Mouse (Mus musculus): ENCODE measurements around the gene Pycr1. TPM values are rescaled to one million over a fixed set of nuclear protein-coding genes. Genes with fewer than 3 reads are reported as not detected.

Pycr1 gene
- polyA plus RNA-seq (2015; fragmentation: Nextera tagmentation; extraction: Ambion mirVana) = 34.9 and 36.5 TPM in 2 replicates

DNA sequence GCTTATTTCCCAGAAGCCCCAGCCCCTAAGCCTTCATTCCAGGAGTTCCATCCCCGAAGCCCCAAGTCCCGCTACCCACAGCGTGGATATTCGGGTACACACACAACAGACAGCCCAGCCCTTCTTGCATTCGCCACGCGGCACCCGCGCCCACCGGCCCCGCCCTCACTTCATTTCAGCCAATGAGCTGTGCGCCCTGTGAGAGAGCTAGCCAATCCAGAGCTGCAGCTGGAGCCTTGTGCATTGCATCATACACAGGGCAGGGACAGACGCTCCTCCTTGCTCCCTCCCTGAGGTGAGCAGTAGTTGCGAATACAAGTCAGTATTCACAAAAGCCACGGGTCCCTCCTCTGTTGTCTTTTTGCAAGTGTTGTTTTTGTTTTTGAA lies at the start of gene Pycr1:
Pycr1 (minus strand) TSS at position 169 of the 387 bp plus-strand sequence.
- peak within 1 kb of the TSS; percentile 47; the same call in 1 of the 2 replicates for H3K27ac ChIP-seq (ENCODE audit: low read length)
- 1% methylated on average over 15 of the region's 15 CpGs for WGBS
- peaks cover 17% of the 10 kb centered on the region for H3K4me1 ChIP-seq (replicated peaks; ENCODE audit: control insufficient read depth, insufficient read depth, low read length)
- peak; percentile 100 for ATAC-seq
- H3K4me3 ChIP-seq (replicated peaks; ENCODE audit: low read length) = peak within 1 kb of the TSS; percentile 62
- peak within 1 kb of the TSS; percentile 98 for H3K4me2 ChIP-seq (ENCODE audit: low read length)
- peak within 1 kb of the TSS; percentile 79 for H3K9ac ChIP-seq (replicated peaks; ENCODE audit: low read depth, low read length)
- no peaks in the 10 kb centered on the region for H3K36me3 ChIP-seq (ENCODE audit: control insufficient read depth, insufficient read depth)
- H3K9me3 ChIP-seq (ENCODE audit: control insufficient read depth, low read length) = no peaks in the 10 kb centered on the region
- H3K27me3 ChIP-seq (replicated peaks; ENCODE audit: control insufficient read depth, insufficient read depth, low read length) = no peaks in the 10 kb centered on the region

DNA sequence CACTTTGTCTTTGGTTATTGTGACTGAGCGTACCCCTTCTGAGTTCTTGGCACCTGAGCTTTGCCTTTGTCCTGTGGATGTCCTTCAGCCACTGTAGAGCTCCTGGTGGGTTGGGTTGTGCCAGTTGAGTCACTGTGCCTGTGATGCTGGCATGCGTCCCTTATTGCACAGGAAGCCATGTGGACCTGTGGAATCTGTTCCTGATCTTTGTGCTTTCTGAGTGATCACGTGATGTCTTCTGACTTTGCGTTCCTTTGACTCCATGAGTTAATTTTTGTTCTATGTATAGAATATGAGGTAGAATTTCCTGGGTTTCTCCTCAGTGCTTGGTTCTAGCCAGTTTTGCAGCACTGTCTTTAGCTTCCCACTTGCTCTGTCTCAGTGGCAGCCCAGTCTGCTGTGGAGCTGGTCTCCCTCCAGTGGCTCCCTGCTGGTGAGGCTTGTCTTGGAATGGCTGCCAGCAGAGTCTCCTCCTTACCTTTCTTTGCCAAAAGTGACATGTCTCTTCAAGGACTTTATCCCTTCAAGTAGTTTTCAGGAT lies 49.0 kb upstream of the Pycr1 start:
- peaks cover 11% of the 10 kb centered on the region; the same call in 1 of the 2 replicates for H3K36me3 ChIP-seq (ENCODE audit: control insufficient read depth, insufficient read depth)

DNA sequence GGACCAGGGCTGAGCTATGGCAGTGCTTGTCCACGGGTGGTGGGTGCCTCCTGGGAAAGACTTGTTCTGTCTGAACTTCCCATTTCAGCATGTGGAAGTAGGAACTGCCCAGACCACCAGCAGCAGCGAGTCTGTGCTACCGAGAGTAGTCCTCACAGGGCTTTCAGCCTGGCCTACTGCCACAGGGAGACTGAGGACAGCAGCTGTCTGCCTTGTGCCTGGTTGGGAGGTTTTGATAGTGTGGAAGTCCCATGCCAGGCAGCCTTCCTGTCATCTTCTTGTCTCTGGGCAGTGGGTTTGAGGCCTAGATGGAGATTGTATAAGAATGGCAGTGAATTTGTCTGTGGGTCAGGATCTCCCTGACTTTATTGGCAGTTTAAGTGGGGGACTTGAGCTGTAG lies 45.8 kb upstream of the Pycr1 start:
- no peak overlapping the region for H3K4me2 ChIP-seq (ENCODE audit: low read length)
- peaks cover 11% of the 10 kb centered on the region; the same call in 1 of the 2 replicates for H3K36me3 ChIP-seq (ENCODE audit: control insufficient read depth, insufficient read depth)
- no peak for ATAC-seq
- no peak overlapping the region for H3K9ac ChIP-seq (replicated peaks; ENCODE audit: low read depth, low read length)
- no peaks in the 10 kb centered on the region for H3K27me3 ChIP-seq (replicated peaks; ENCODE audit: control insufficient read depth, insufficient read depth, low read length)
- H3K4me1 ChIP-seq (replicated peaks; ENCODE audit: control insufficient read depth, insufficient read depth, low read length) = no peaks in the 10 kb centered on the region
- no peak overlapping the region for H3K4me3 ChIP-seq (replicated peaks; ENCODE audit: low read length)
- no peaks in the 10 kb centered on the region for H3K9me3 ChIP-seq (ENCODE audit: control insufficient read depth, low read length)
- no peak overlapping the region for H3K27ac ChIP-seq (ENCODE audit: low read length)
- 91% methylated on average over 3 of the region's 3 CpGs for WGBS

More for the DNA sequence above, 49.0 kb upstream of the Pycr1 start:
- Histone ChIP-seq H3K9ac (replicated peaks; ENCODE audit: low read depth, low read length) (no peak overlapping the region), H3K27ac (ENCODE audit: low read length) (no peak overlapping the region), H3K4me3 (replicated peaks; ENCODE audit: low read length) (no peak overlapping the region), H3K9me3 (ENCODE audit: control insufficient read depth, low read length) (no peaks in the 10 kb centered on the region), H3K4me2 (ENCODE audit: low read length) (no peak overlapping the region), H3K4me1 (replicated peaks; ENCODE audit: control insufficient read depth, insufficient read depth, low read length) (no peaks in the 10 kb centered on the region), H3K27me3 (replicated peaks; ENCODE audit: control insufficient read depth, insufficient read depth, low read length) (no peaks in the 10 kb centered on the region)
- 94% methylated on average over 4 of the region's 4 CpGs for WGBS
- no peak for ATAC-seq

DNA sequence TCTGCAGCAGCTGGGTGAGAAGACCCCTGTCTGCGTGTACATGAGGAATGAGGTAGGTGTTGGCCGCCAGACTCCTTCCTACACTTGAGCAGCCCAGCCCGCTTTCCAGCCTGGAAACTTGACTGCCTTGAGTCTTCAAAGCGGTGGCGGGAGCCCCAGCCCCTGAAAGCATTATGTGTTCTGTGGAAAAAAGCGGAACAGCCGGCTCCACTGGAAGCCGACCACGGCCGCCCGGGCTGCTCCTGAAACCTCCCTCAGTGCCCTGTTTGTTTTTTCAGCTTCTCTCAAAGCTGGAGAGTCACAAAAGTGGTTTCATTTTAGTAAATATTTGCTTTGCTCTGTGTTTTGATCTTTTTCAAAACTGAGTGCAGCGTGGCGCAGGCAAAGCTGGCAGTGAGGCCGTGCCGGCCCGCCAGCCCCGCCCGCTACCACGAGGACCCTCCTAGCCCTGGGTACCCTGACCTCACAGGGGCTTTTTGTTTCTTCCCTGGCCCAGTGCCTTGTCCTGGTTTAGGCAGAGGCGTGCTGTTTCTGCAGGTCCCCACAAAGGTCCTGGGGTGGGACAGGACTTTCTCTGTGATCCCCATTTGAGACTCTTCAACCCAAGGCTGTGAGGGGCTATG lies 43.2 kb upstream of the Pycr1 start:
- no peak for ATAC-seq
- no peak overlapping the region for H3K27ac ChIP-seq (ENCODE audit: low read length)

DNA sequence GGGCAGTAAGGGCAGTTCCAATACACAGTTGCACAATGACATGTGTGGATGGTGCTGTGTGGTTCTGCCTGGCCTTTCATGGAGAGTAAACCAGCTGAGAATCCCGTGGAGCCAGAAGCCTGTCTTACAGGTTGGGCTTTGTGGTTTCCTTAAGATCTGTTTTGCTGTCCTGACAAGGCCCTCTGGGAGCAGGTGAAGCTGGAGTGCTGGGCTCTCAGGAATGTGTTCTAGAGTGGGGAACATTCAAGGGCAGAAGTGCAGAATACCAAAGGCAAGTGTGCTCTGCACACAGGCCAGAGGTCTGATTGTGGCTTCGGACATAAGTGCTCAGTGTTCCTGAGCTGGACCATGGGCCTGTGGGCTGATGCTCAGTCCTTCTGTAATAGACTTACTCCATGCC lies 41.1 kb upstream of the Pycr1 start:
- no peak overlapping the region for H3K4me2 ChIP-seq (ENCODE audit: low read length)
- no peaks in the 10 kb centered on the region for H3K4me1 ChIP-seq (replicated peaks; ENCODE audit: control insufficient read depth, insufficient read depth, low read length)
- H3K9ac ChIP-seq (replicated peaks; ENCODE audit: low read depth, low read length) = no peak overlapping the region
- no peaks in the 10 kb centered on the region for H3K27me3 ChIP-seq (replicated peaks; ENCODE audit: control insufficient read depth, insufficient read depth, low read length)
- ATAC-seq = no peak
- H3K9me3 ChIP-seq (ENCODE audit: control insufficient read depth, low read length) = no peaks in the 10 kb centered on the region
- H3K36me3 ChIP-seq (ENCODE audit: control insufficient read depth, insufficient read depth) = peaks cover 19% of the 10 kb centered on the region; the same call in 1 of the 2 replicates
- H3K4me3 ChIP-seq (replicated peaks; ENCODE audit: low read length) = no peak overlapping the region
- no peak overlapping the region for H3K27ac ChIP-seq (ENCODE audit: low read length)
- WGBS = 85% methylated on average over 2 of the region's 2 CpGs

More for the DNA sequence above, 43.2 kb upstream of the Pycr1 start:
- Histone ChIP-seq H3K27me3 (replicated peaks; ENCODE audit: control insufficient read depth, insufficient read depth, low read length) (no peaks in the 10 kb centered on the region), H3K4me3 (replicated peaks; ENCODE audit: low read length) (no peak overlapping the region), H3K9me3 (ENCODE audit: control insufficient read depth, low read length) (no peaks in the 10 kb centered on the region), H3K36me3 (ENCODE audit: control insufficient read depth, insufficient read depth) (peaks cover 16% of the 10 kb centered on the region; the same call in 1 of the 2 replicates), H3K4me1 (replicated peaks; ENCODE audit: control insufficient read depth, insufficient read depth, low read length) (no peaks in the 10 kb centered on the region), H3K4me2 (ENCODE audit: low read length) (no peak overlapping the region), H3K9ac (replicated peaks; ENCODE audit: low read depth, low read length) (no peak overlapping the region)
- WGBS = 74% methylated on average over 20 of the region's 20 CpGs

DNA sequence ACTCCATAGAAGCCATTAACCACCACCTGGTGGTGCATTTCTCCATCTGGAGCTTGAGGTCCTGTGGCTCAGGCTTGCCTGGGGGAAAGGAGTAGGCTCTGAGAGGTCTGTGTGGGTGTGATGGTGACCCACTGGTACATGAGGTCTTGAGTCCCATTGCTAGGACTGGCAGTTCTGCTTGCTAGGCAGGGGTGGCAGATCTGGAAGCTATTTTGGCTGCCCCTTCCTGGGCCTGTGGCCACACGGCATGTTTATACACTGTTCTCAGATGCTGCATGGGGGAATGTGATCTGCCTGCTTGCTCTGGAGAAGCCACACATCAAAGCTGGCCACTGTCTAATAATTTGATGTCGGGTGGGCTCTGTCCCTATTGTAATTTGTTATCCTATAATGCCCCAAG lies 40.5 kb upstream of the Pycr1 start:
- Histone ChIP-seq H3K9ac (replicated peaks; ENCODE audit: low read depth, low read length) (no peak overlapping the region; the same call in 1 of the 2 replicates), H3K4me2 (ENCODE audit: low read length) (no peak overlapping the region), H3K4me1 (replicated peaks; ENCODE audit: control insufficient read depth, insufficient read depth, low read length) (no peaks in the 10 kb centered on the region), H3K9me3 (ENCODE audit: control insufficient read depth, low read length) (no peaks in the 10 kb centered on the region), H3K36me3 (ENCODE audit: control insufficient read depth, insufficient read depth) (peaks cover 16% of the 10 kb centered on the region; the same call in 1 of the 2 replicates), H3K27me3 (replicated peaks; ENCODE audit: control insufficient read depth, insufficient read depth, low read length) (no peaks in the 10 kb centered on the region), H3K4me3 (replicated peaks; ENCODE audit: low read length) (no peak overlapping the region), H3K27ac (ENCODE audit: low read length) (no peak overlapping the region)
- ATAC-seq = no peak
- 91% methylated on average over 2 of the region's 2 CpGs for WGBS

DNA sequence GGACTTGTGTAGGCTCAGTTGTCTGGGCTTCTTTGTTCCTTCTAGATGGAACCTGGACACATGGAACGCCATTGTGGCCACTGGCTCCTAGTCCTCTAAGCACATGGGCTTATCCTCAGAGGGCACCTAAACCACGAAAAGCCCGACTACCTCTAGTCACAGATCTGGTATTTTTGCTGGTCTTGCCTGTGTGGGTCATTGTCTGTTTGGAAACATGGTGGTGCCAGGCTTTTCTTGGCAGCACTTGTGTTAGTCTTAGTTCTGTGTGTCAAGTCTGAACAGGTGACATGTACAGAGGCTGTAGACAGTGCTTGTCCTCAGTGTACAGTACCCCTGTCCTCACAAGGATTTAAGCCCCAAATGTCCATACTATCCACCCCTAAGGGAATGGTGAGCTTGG lies 40.0 kb upstream of the Pycr1 start:
- no peak overlapping the region; the same call in 1 of the 2 replicates for H3K9ac ChIP-seq (replicated peaks; ENCODE audit: low read depth, low read length)
- H3K4me2 ChIP-seq (ENCODE audit: low read length) = no peak overlapping the region
- no peaks in the 10 kb centered on the region for H3K27me3 ChIP-seq (replicated peaks; ENCODE audit: control insufficient read depth, insufficient read depth, low read length)
- H3K27ac ChIP-seq (ENCODE audit: low read length) = no peak overlapping the region
- H3K9me3 ChIP-seq (ENCODE audit: control insufficient read depth, low read length) = no peaks in the 10 kb centered on the region
- ATAC-seq = no peak
- H3K4me1 ChIP-seq (replicated peaks; ENCODE audit: control insufficient read depth, insufficient read depth, low read length) = no peaks in the 10 kb centered on the region
- peaks cover 13% of the 10 kb centered on the region; the same call in 1 of the 2 replicates for H3K36me3 ChIP-seq (ENCODE audit: control insufficient read depth, insufficient read depth)
- H3K4me3 ChIP-seq (replicated peaks; ENCODE audit: low read length) = no peak overlapping the region
- 90% methylated on average over 3 of the region's 3 CpGs for WGBS

DNA sequence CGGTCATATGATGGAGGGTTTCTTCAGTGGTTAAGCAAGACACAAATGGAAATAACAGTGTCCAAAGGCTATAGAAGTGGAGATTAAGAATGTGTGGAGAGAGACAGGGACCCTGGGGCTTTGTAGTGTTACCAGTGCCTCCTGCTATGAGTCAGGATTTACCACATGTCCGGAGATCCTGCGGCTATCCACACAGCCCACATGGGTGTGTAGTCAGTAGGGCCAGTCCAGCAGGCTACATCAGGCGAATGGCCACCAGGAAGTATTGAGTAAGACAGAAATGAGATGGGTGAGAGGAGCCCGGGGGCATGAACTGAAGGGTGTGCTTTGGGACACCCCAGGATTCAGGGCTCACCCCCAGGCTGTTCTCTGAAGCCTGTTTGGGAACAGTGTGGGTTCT lies 39.1 kb upstream of the Pycr1 start:
- Histone ChIP-seq H3K4me3 (replicated peaks; ENCODE audit: low read length) (no peak overlapping the region), H3K36me3 (ENCODE audit: control insufficient read depth, insufficient read depth) (peaks cover 14% of the 10 kb centered on the region; the same call in 1 of the 2 replicates), H3K9ac (replicated peaks; ENCODE audit: low read depth, low read length) (no peak overlapping the region), H3K27ac (ENCODE audit: low read length) (no peak overlapping the region), H3K4me1 (replicated peaks; ENCODE audit: control insufficient read depth, insufficient read depth, low read length) (no peaks in the 10 kb centered on the region), H3K9me3 (ENCODE audit: control insufficient read depth, low read length) (no peaks in the 10 kb centered on the region), H3K4me2 (ENCODE audit: low read length) (no peak overlapping the region), H3K27me3 (replicated peaks; ENCODE audit: control insufficient read depth, insufficient read depth, low read length) (no peaks in the 10 kb centered on the region)
- WGBS = 96% methylated on average over 5 of the region's 5 CpGs
- ATAC-seq = no peak

DNA sequence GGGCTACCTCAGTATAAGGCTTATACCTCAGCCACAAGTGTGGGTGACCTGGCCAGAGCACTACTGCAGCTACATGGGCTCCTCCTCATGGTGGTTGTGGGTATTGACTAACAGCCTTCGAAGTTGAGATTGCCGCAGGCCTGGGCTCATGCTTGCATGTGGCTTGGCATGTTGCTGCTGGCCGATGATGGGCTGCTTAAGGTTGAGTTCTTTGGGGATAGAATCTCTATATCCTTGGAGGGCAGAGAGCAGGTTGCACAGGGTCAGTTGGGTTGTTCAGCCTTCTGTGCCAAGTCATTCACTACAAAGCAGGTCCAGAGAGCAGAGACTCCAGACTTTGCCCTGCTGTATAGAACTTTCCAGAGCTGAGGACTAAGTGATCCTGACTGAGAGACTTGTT lies 36.3 kb upstream of the Pycr1 start:
- ATAC-seq = no peak
- no peaks in the 10 kb centered on the region for H3K27me3 ChIP-seq (replicated peaks; ENCODE audit: control insufficient read depth, insufficient read depth, low read length)
- no peak overlapping the region for H3K4me2 ChIP-seq (ENCODE audit: low read length)
- H3K9ac ChIP-seq (replicated peaks; ENCODE audit: low read depth, low read length) = no peak overlapping the region
- H3K36me3 ChIP-seq (ENCODE audit: control insufficient read depth, insufficient read depth) = peaks cover 16% of the 10 kb centered on the region; the same call in 1 of the 2 replicates
- no peak overlapping the region for H3K4me3 ChIP-seq (replicated peaks; ENCODE audit: low read length)
- H3K9me3 ChIP-seq (ENCODE audit: control insufficient read depth, low read length) = no peaks in the 10 kb centered on the region
- no peaks in the 10 kb centered on the region; the same call in 1 of the 2 replicates for H3K4me1 ChIP-seq (replicated peaks; ENCODE audit: control insufficient read depth, insufficient read depth, low read length)
- 83% methylated on average over 3 of the region's 3 CpGs for WGBS
- H3K27ac ChIP-seq (ENCODE audit: low read length) = no peak overlapping the region
